Mouse (Mus musculus): ENCODE data around the gene AC161166.1. TPM values are rescaled to one million over a fixed set of nuclear protein-coding genes. Genes with fewer than 3 reads are reported as not detected.
"Not testable (repeated sequence)": the region's sequence is repeated elsewhere in the genome, so short reads cannot be mapped to it uniquely, and the experiment has no call there.

The AC161166.1 gene
- polyA plus RNA-seq, 1 experiment = not detected

DNA sequence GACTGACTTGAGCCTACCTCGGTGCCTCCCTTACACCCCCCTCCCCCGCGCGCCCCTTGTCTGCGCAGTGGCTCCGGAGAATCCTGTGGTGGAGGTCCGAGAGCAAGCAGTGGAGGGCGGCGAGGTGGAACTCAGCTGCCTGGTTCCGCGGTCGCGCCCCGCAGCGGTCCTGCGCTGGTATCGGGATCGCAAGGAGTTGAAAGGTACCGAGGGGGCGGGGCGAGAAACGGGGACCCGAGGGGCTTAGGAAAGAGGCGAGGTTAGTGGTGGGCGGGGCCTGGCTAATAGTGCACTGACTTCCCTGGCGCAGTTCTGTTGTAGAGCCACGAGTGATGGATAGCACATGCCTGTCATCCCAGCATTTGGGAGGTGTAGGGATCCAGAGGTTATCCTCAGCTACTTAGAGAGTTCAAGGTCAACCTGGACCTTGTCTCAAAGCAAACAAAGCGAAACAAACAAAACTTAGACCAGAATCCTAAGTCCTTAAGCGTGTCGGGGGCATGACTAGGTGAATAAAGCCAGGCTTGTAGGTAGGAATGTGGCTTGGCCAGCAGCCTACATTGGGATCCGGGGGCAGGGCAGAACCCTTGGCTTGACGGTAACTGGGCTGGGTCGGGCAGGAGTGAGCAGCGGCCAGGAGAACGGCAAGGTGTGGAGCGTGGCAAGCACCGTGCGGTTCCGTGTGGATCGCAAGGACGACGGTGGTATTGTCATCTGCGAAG lies 12.2 kb downstream of the AC161166.1 start:
- no peak for TF ChIP-seq CTCF (IDR thresholded peaks at IDR 0.05; ENCODE audit: borderline replicate concordance, insufficient read depth, low read length)
- H3K4me1 ChIP-seq (ENCODE audit: control insufficient read depth, insufficient read depth, low read length) = no peaks in the 10 kb centered on the region
- H3K27ac ChIP-seq (ENCODE audit: insufficient read depth, low read length) = no peak overlapping the region
- H3K4me3 ChIP-seq (ENCODE audit: insufficient read depth, low read length) = no peak overlapping the region

DNA sequence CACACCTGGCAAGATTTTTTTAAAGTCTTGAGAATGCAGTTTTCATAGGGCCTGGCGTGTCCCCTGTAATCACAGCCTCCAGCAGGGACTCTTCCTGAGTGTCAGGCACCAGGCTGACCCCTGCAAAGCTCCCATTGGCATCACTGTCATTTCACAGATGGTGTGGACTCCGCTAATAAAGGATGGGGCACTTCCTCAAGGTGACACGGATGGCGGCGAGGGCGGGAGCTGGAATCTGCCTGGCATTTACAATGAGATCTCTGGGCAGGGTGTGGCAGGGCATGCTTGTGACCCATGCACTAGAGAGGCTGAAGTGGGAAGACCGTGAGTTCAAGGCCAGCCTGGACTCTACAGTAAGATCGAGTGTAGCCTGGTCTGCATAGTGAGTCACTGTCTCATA lies 24.0 kb downstream of the AC161166.1 start:
- Histone ChIP-seq H3K27ac (ENCODE audit: insufficient read depth, low read length) (no peak overlapping the region), H3K4me3 (ENCODE audit: insufficient read depth, low read length) (no peak overlapping the region), H3K4me1 (ENCODE audit: control insufficient read depth, insufficient read depth, low read length) (no peaks in the 10 kb centered on the region)
- no peak for TF ChIP-seq POLR2A (IDR thresholded peaks at IDR 0.05; ENCODE audit: low read depth, low read length)
- TF ChIP-seq CTCF (IDR thresholded peaks at IDR 0.05; ENCODE audit: borderline replicate concordance, insufficient read depth, low read length) = no peak

DNA sequence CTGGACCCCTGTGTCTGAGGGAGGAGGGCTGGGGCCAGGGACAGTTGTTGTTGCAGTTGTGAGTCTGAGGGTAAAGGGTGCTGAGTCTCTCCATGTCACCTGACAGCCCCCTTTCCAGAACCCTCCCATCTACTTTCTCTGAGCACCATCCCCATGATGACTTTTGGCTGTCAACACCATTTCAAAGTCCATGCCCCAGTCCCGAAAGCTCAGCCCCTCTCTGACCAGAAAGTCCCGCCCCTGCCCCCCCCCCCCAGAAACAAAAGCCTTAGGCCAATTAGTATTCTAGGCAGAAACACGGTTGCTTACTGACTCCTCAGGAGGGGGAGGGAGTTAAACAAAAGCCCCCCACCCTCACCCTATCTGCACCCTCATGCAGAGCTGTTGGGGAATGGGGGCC lies 24.9 kb downstream of the AC161166.1 start:
- no peak overlapping the region for H3K4me3 ChIP-seq (ENCODE audit: insufficient read depth, low read length)
- no peak for TF ChIP-seq POLR2A (IDR thresholded peaks at IDR 0.05; ENCODE audit: low read depth, low read length)
- no peak for TF ChIP-seq CTCF (IDR thresholded peaks at IDR 0.05; ENCODE audit: borderline replicate concordance, insufficient read depth, low read length)
- no peak overlapping the region for H3K27ac ChIP-seq (ENCODE audit: insufficient read depth, low read length)
- no peaks in the 10 kb centered on the region for H3K4me1 ChIP-seq (ENCODE audit: control insufficient read depth, insufficient read depth, low read length)

DNA sequence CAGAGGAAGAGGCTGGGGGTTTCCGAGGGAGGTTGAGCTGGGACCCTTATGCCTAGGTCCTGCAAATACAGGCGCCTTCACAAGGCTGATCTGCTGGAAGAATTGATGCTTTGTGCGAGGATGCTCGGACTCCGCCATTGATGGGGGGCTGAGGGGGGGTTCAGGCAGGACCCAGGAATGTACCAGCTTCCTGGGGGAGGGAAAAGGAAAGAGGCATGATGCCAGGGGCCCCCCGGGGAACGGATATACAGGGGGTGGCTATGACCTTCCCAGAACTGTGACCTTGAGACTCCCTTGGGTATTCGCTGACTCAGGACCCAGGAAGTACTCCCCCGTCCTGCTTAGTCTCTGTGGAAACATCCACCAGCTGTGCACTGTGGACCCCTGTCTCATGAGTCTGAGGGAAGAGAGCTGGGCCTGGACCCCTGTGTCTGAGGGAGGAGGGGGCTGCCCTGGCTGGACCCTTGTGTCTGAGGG lies 25.6 kb downstream of the AC161166.1 start:
- H3K4me3 ChIP-seq (ENCODE audit: insufficient read depth, low read length) = no peak overlapping the region
- no peak overlapping the region for H3K27ac ChIP-seq (ENCODE audit: insufficient read depth, low read length)
- no peaks in the 10 kb centered on the region for H3K4me1 ChIP-seq (ENCODE audit: control insufficient read depth, insufficient read depth, low read length)
- no peak for TF ChIP-seq POLR2A (IDR thresholded peaks at IDR 0.05; ENCODE audit: low read depth, low read length)
- no peak for TF ChIP-seq CTCF (IDR thresholded peaks at IDR 0.05; ENCODE audit: borderline replicate concordance, insufficient read depth, low read length)

DNA sequence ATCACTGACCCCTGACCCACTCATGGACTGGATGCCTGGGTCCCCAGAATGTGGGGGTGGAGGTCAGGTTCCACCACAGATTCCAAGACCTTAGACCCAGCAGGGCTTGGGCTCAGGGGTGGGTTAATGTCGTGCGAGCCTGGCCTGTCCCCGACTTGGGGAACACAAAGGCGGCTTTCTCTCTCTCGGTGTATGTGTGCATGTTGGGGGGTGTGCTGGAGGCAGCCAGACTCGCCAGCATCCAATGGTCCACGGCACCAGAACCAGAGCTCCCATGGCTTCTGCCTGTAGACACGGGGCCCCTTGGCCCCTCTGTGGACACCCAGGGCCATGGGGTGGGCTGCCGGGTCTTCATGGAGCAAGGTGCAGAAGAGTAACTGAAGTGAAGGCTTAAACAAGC lies 26.8 kb downstream of the AC161166.1 start:
- no peak overlapping the region for H3K4me3 ChIP-seq (ENCODE audit: insufficient read depth, low read length)
- H3K27ac ChIP-seq (ENCODE audit: insufficient read depth, low read length) = no peak overlapping the region
- H3K4me1 ChIP-seq (ENCODE audit: control insufficient read depth, insufficient read depth, low read length) = peaks cover 4% of the 10 kb centered on the region; the same call in 1 of the 2 replicates
- TF ChIP-seq POLR2A (IDR thresholded peaks at IDR 0.05; ENCODE audit: low read depth, low read length) (no peak), CTCF (IDR thresholded peaks at IDR 0.05; ENCODE audit: borderline replicate concordance, insufficient read depth, low read length) (no peak)

DNA sequence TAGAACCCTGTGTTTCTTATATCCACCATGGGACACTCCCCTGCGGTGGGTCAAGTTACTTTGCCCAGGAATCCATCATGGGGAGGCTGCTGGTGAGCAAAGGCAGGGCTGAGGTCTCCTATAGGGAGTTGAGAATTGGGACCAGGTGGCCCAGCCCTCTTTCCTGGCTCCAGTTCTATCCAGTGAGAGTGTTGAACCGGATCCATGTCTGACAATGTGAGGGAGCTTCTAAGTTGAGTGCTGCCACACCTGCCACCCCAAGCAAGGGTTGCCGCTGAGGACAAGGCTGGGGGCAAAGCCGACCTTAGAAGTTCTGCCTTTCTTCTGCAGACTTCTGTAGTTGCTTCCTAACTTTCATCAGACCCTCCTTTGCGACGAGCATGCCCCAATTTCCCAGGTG lies 29.0 kb downstream of the AC161166.1 start:
- not testable (repeated sequence) for H3K4me3 ChIP-seq (ENCODE audit: insufficient read depth, low read length); H3K27ac ChIP-seq (ENCODE audit: insufficient read depth, low read length); H3K4me1 ChIP-seq (ENCODE audit: control insufficient read depth, insufficient read depth, low read length)

DNA sequence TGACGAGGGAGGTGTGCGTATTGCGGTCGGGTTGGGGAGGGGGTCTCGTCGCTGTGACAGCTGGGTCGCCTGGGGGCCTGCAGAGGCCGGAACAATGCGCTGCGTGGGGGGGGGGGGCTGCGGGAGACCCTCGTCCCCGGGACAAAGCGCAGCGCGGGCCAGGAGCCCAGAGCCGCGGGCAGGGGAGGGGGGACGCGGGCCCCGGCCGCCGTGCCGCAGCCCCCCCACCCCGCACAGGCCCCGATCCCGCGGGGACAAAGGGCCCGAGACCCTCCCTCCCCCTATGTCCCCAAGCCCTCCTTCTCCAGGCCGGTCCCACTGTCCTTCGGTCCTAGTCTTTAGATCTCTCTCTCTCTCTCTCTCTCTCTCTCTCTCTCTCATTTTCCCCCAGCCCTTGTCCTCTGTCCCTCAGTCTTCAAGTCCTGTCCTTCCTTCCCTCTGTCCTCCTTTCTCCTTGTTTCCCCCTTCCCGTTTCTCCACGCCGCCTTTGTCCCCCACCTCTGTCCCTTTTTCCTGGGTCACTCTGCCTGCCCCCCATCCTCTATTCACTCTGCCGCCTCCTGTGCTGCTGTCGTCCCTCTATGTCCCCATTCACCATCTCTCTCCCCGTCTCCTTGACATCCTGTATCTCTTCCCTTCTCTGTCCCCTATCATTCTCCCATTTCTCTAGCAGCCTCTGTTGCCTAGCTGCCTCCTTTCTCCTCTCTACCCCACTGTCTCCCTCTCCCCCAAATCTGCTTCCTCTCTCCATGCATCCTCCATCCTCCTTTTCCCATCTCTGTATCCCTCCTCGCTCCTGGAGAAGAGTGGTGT lies 29.8 kb downstream of the AC161166.1 start:
- peak overlapping the region; percentile 8; the same call in 1 of the 2 replicates for H3K4me3 ChIP-seq (ENCODE audit: insufficient read depth, low read length)
- no peak for TF ChIP-seq CTCF (IDR thresholded peaks at IDR 0.05; ENCODE audit: borderline replicate concordance, insufficient read depth, low read length)
- H3K27ac ChIP-seq (ENCODE audit: insufficient read depth, low read length) = no peak overlapping the region

DNA sequence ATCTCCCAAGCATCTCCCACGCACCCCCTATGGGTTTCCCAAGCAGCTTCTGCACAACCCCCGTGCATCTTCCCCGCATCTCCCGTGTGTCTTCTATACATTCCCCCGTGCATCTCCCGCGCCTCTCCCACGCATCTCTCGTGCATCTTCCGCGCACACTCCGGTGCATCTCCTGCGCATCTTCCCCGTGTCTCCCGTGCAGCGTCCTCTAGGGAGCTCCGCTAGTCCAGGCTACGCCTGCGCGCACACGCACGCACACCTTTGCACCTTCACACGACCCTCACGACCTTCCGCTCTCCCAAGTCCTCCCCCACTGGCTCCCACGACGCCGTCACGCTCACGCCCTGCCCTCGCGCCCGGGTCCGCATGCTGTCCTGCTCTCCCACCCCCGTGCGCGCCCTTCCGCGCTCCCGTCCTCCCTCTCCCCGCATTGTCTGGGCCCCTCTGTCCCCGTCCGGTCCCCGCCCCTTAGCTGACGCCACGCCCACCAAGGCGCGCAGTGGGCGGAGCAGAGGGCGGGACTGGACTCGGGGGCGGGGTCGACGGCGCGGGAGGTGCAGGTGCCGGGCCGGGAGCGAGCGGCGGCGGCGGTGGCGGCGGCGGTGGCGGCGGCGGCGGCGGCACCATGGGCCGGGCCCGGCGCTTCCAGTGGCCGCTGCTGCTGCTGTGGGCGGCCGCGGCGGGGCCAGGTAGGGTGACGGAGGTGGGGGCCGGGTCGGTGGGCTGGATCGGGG lies 30.6 kb downstream of the AC161166.1 start, which contains the start of gene Cadm4:
Gene Cadm4, plus strand, starts transcription at position 550 of the 734 bp plus-strand sequence.
- Histone ChIP-seq H3K4me3 (ENCODE audit: insufficient read depth, low read length) (peak within 1 kb of the TSS; percentile 44), H3K27ac (ENCODE audit: insufficient read depth, low read length) (no peak within 1 kb of the TSS), H3K4me1 (ENCODE audit: control insufficient read depth, insufficient read depth, low read length) (peaks cover 4% of the 10 kb centered on the region; the same call in 1 of the 2 replicates)
- TF ChIP-seq CTCF (IDR thresholded peaks at IDR 0.05; ENCODE audit: borderline replicate concordance, insufficient read depth, low read length) = no peak
- TF ChIP-seq POLR2A (IDR thresholded peaks at IDR 0.05; ENCODE audit: low read depth, low read length) = no peak

More for the DNA sequence above, 29.8 kb downstream of the AC161166.1 start:
- H3K4me1 ChIP-seq (ENCODE audit: control insufficient read depth, insufficient read depth, low read length) = peaks cover 4% of the 10 kb centered on the region; the same call in 1 of the 2 replicates

DNA sequence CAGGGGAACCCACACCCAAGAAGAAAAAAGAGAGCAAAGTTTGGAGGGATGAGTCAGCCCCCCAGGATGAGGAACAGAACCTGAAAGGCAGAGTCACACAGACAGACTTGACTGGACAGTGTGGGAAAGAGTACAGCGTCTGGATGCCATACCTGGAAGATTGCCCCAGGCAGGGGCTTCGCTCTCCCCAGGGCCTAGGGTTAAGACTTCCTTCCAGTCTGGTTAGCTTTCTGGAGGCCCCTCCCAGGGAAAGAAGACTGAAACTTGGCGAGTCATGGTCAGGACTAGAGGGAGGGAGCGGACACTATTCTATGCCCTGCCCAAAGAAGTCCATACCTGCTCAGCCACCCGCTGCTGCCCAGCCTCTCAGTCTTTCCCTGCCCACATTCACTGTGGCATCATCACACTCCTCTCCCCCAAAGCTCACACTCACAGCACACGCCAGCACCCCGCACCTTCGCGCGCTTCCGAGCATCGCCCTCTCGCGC lies 31.2 kb downstream of the AC161166.1 start:
- TF ChIP-seq CTCF (IDR thresholded peaks at IDR 0.05; ENCODE audit: borderline replicate concordance, insufficient read depth, low read length) = no peak
- TF ChIP-seq POLR2A (IDR thresholded peaks at IDR 0.05; ENCODE audit: low read depth, low read length) = no peak
- Histone ChIP-seq H3K4me1 (ENCODE audit: control insufficient read depth, insufficient read depth, low read length) (peaks cover 4% of the 10 kb centered on the region; the same call in 1 of the 2 replicates), H3K4me3 (ENCODE audit: insufficient read depth, low read length) (peak overlapping the region; percentile 44; the same call in 1 of the 2 replicates), H3K27ac (ENCODE audit: insufficient read depth, low read length) (no peak overlapping the region)

All from embryonic fibroblast, embryonic 13.5 days (primary cell).